Mouse (Mus musculus): ENCODE data around the gene Prickle2. TPM values are rescaled to one million over a fixed set of nuclear protein-coding genes. Genes with fewer than 3 reads are reported as not detected.
A peak's percentile ranks its signal among the peaks of the same experiment; 100 is the strongest.

The Prickle2 gene
- total RNA-seq, 2 experiments from 2014 or later: 10.8 to 11.4 TPM

DNA sequence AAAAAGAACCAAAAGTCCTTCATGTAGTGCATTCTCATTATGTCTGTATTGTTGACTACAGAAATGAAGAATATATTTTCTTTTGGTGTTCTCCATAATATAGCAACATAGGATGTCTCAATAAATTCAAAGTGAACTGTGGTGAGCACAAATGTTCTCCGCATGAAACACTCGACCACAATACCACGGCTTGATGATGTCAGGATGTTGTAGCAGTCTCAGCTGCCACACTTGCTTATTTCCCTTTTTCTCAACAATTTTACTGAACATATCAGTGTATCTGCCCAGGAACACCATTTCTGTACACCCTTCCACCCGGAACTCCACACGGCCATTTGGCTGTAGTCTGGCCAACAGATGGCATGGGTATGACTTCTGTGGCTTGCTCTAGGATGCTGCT, 273.8 kb downstream of the Prickle2 start:
- DNase-seq: no peak

DNA sequence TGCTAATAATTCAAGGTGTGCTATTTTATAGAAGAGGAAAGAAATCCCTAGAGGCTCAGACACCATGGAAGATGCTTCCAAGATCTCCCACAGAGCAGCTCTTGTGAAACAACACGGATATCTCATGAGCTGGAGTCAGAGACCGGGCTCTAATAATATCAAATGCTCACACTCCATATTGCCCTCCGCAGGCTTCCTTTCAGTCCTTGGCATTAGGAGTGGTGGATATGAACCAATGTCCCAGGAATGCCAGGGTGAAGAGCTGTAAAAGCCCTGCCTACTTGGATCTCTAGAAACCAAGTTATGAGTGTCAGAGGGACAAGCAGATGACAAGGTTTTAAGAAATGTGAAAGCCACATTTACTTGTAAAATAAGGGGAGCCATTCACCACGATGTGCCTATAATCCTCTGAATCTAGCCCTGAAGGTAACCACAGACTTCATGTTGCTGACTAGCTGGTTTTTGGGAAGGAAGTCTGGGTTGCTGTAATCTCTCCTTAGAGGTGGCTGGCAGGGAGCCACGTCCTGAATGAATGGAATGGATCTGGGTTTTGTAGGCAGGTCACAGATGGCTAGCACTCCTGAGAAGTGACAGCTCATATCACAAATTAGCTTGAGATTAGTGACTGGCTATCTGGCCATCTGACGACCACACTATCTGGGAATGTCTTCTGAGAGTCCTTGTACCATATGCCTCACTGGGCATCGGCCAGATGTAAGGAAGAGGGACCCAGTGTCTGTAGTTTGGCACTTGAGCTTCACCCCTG, 278.4 kb downstream of the Prickle2 start:
- peak; percentile 33 for DNase-seq

GRCm38 (mm10) chr6:92425901-92426300, 280.1 kb downstream of the Prickle2 start:
- no peak for DNase-seq

- DNase-seq: no peak
Observed at GRCm38 (mm10) chr6:92425476-92425875, 280.5 kb downstream of the Prickle2 start.

DNA sequence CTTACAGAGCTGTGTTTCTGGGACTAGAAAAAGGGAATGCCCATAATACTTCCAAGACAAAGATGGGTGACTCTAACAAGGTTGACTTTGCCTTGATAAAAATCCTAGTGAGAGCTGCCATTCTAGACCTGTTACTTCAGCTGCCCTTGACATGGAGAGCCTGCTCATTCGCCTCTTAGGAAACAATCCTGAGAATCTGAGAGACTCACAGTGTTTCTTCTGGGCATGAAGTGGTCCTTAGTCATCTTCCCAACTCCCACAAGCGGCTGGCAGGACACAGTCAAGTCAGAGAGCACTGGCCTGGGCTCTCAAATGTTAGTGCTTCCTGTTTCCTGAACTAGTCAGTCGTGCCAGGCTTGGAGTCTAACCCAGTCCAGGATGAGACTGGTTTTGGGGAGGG, 281.0 kb downstream of the Prickle2 start:
- no peak for DNase-seq

DNA sequence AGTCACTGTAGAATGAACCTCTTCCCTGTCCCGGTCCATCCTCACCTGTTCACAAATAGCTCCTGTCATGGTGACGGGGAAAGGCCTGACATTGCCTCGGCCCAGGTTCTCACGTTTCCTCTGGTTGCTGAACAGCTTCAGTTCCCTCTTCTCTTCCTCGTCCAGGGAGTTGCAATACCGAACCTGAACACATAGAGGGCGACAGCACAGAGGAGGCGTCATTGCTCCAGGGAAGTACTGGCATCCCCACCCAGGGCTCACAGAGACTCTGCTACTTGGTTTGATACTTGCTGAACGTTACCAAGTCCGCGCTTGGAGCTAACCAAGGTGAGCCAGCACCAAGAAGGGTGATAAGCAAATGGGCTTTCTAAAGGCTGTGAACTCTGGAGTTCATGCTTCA, 283.7 kb downstream of the Prickle2 start:
- peak; percentile 60 for DNase-seq

DNA sequence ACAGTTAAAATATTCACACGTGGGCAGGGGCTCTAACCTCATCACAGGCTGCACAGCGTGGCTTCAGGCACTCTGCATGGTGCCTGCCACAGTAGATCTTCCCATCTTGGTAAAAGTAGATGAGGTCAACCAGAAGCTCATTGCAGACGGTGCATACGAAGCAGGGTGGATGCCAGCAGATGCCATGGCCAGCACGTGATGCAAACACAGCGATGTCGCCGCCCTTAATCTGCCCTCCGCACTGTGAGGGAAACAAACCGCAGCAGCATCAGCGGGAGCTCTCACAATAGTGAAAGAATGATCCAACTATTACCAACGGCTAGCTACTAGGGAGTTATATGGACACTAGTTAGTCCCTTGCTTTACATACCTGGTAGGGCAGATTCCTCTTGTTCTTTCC, 285.8 kb downstream of the Prickle2 start:
- DNase-seq: no peak

DNA sequence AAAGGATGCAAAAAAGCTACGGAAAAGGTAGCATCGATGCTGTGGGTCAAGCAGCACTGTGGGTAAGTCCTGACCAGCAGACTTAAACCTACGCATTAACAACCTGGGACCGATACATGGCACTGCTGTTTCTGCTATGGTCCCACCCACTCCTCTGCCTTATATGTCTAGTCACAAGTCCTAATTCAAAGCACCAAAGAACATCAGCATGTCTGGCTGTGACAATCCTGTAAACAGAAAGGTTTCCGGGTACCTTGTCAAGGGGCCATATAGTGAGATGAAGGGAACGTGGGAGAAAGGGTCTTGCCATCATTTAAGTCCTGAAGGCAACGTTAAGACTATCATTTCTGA, 290.6 kb downstream of the Prickle2 start:
- no peak for DNase-seq

GRCm38 (mm10) chr6:92414478-92415404, 291.2 kb downstream of the Prickle2 start:
- peak; percentile 19 for DNase-seq

DNA sequence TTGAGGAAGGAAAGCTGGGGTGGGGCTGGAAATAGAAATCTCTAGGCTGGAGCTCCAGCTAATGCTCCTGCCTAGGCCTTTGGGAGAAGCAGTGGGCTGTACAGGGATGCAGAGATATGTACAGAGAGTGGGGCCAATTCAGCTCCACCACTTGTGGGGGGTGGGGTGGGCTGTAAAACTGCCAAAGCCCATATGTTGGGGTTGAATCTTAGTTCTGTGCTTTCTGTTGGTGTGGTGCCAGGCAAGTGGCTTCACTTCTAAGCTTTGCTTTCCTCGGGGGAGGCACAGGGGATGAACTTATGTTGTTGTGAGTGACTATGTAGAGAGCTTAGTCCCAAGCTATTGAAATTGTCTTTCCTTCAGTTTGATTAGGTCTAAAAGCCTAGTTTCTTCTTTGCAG, 292.0 kb downstream of the Prickle2 start:
- no peak for DNase-seq

- DNase-seq: no peak
Observed at GRCm38 (mm10) chr6:92409788-92410187, 296.2 kb downstream of the Prickle2 start.

- DNase-seq: no peak
Observed at GRCm38 (mm10) chr6:92407259-92407658, 298.7 kb downstream of the Prickle2 start.

- DNase-seq: no peak
Observed at GRCm38 (mm10) chr6:92405571-92405970, 300.4 kb downstream of the Prickle2 start.

DNA sequence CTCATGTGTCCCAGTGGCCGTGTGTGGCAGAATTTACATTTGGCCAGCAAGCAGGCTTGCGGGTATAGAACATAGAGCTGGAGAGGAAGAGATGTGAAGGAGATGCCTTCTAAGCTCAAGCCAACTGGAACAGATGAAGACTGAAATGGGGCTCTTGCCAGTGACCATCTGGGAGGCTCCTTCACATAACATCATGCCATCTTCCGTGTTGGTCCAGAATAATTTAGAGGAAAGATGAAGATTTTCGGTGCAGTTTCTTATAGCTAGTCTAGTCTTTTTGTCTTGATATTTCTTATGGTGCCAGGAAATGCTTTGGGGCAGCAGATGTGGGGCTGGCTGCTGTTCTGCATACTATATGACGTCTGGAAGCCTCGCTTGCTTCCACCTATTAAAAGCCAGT, 308.1 kb downstream of the Prickle2 start:
- no peak for DNase-seq

- DNase-seq: no peak
Observed at GRCm38 (mm10) chr6:92395556-92395955, 310.4 kb downstream of the Prickle2 start.

DNA sequence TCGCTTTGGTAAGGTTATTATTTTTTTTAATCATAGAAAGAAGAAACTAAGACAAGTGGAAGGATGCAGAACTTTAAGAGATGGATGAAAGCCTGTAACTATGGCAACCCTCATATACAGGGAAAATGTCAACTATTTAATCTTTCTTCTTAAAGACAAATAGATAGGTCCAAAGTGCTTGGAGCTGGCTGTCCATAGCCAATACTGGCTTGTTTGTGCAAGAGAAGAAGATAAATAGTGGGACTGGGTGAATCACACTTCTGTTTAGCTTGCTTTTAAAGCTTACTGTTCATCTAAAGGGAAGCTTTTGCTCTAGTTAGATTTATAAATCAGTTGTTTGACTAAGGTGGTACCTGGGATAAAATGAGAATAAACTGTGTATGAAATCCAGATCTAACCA, 310.8 kb downstream of the Prickle2 start:
- DNase-seq: no peak

GRCm38 (mm10) chr6:92394628-92395027, 311.3 kb downstream of the Prickle2 start:
- DNase-seq: no peak

GRCm38 (mm10) chr6:92390321-92390720, 315.6 kb downstream of the Prickle2 start:
- no peak for DNase-seq

- DNase-seq: no peak
Observed at GRCm38 (mm10) chr6:92388681-92389080, 317.3 kb downstream of the Prickle2 start.

DNA sequence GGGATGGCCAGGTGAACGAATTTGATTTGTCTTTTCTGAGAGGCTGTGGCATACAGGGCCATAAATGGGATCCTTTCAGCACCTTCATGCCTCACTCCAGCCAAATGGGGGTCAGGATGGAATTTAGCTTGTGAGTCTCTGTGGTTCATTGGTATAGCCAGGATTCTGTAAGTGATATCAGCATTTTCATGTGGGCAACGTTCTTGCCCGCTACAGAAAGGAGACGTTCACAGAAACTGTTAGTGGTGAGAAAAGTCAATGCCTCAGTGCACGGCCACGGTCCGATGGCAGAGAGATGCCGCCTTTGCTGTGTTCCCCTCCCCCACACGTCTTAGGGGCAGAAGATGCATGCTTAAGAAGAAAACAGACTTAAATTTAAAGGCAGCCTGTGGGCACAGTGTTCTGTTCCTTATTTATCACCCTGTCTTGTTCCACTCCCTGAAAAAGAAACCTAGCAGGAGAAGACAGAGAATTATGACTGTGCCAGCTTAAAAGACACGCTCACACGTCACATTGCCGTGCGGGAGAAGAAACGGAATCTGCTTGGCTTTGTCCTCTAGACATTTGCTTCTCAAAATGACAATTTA, 322.7 kb downstream of the Prickle2 start:
- DNase-seq: no peak

DNA sequence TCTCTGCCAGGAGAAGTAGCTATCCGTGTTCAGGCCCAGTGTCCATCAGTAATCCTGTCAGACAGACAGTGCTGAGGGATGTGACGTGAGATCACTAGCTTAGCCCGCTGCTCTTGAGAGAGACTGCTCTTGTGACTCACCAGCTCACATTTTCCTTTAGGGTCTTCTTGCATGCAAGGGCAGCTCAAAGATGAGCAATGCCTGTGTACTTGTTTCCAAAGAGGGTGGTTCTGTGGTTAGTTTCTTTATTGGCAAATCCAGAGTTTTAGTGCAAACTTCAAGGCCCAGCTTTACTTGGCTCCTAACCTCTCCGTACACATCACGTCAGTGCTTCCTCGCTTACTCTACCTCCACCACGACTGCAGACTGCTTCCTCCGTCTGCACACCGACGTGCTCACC, 324.9 kb downstream of the Prickle2 start:
- no peak for DNase-seq

GRCm38 (mm10) chr6:92374826-92375225, 331.1 kb downstream of the Prickle2 start:
- DNase-seq: no peak

DNA sequence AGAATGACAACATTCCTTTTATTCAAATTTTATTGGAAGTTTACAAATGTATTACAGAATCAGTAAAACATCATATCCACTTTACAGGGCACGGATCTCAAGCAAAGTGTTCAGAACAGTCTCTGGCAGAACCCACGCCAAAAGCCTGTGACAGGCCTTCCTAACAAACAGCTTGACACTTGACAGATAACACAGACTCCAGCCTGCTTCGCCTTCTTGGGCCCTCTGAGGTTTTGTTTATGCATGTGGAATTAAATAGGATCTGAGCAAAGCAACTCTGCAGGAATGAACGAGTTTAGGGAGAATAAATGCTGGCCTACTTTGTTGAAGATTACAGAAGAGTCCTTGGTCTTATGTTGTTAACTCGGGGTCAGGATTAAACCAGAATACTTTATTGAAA, 335.1 kb downstream of the Prickle2 start:
- no peak for DNase-seq

Data from heart, postnatal 4 days (tissue).